Mouse (Mus musculus) MEL (cell line): ENCODE measurements at regions not wholly inside any gene's neighbourhood (a gene's known extent, or its start where the extent isn't known, plus 50 kb on each side); places are given as distances from the start of the nearest gene placed in this dataset.

Source experiments
- DNase-seq: peaks from one replicate; pipeline ENCODE4 v3.0.0; 2011; ENCODE audit warnings: low read depth, low spot score
- H3K27ac ChIP-seq: 2 replicates; pipeline ENCODE4 v1.5.1; 2012; ENCODE audit warnings: low read depth, mild to moderate bottlenecking, control low read depth, low read length, moderate library complexity; ENCODE audit not compliant: control insufficient read depth
- H3K27me3 ChIP-seq, 2 experiments: fragments of 150-350 bp in 1 of 2; sonication (generic) in 1 of 2; 2 replicates each; pipeline ENCODE4 v1.6.1; 2012; ENCODE audit warnings: low read length in 2 of 2, mild to moderate bottlenecking in 2 of 2, improper control_type of control experiment in 1 of 2, moderate library complexity in 1 of 2; ENCODE audit not compliant: insufficient read depth in 2 of 2, control insufficient read depth in 1 of 2
- H3K36me3 ChIP-seq, 2 experiments: 2 replicates each; pipeline ENCODE4 v1.6.1; 2012 to 2014; ENCODE audit warnings: low read length in 2 of 2, improper control_type of control experiment in 1 of 2, inconsistent platforms in 1 of 2, mild to moderate bottlenecking in 1 of 2; ENCODE audit not compliant: insufficient read depth in 2 of 2, control insufficient read depth in 1 of 2
- H3K4me1 ChIP-seq, 2 experiments: fragments of 150-350 bp in 1 of 2; sonication (generic) in 1 of 2; 2 replicates each; pipeline ENCODE4 v1.6.1; 2012; ENCODE audit warnings: low read length in 2 of 2, improper control_type of control experiment in 1 of 2, mild to moderate bottlenecking in 1 of 2; ENCODE audit not compliant: insufficient read depth in 2 of 2, control insufficient read depth in 1 of 2
- H3K4me3 ChIP-seq, 2 experiments: fragments of 150-350 bp in 1 of 2; sonication (generic) in 1 of 2; 2 replicates each; pipeline ENCODE4 v1.5.1; 2012; ENCODE audit warnings: low read depth in 2 of 2, low read length in 2 of 2, mild to moderate bottlenecking in 2 of 2, moderate library complexity in 2 of 2, control low read depth in 1 of 2, improper control_type of control experiment in 1 of 2; ENCODE audit not compliant: control insufficient read depth in 1 of 2, insufficient read depth in 1 of 2
- H3K79me2 ChIP-seq: 2 replicates; pipeline ENCODE4 v1.6.1; 2012; ENCODE audit warnings: mild to moderate bottlenecking, low read length, moderate library complexity; ENCODE audit not compliant: control insufficient read depth, poor library complexity, insufficient read depth
- H3K9ac ChIP-seq: 2 replicates; pipeline ENCODE4 v1.6.1; 2012; ENCODE audit warnings: low read depth, mild to moderate bottlenecking, control low read depth, low read length, moderate library complexity; ENCODE audit not compliant: control insufficient read depth, poor library complexity, severe bottlenecking
- H3K9me3 ChIP-seq: fragments of 150-350 bp; sonication (generic); replicated peaks from 2 replicates; pipeline ENCODE4 v1.6.1; 2012; ENCODE audit warnings: mild to moderate bottlenecking, low read length, improper control_type of control experiment, moderate library complexity; ENCODE audit not compliant: insufficient read depth
- CHD1 ChIP-seq: IDR thresholded peaks from 2 replicates; pipeline ENCODE4 v1.6.1; 2012; ENCODE audit warnings: low read depth, mild to moderate bottlenecking, inconsistent platforms, low read length, improper control_type of control experiment
- CHD2 ChIP-seq: IDR thresholded peaks from 2 replicates; pipeline ENCODE4 v1.6.1; 2011; ENCODE audit warnings: low read length, improper control_type of control experiment
- CTCF ChIP-seq, 3 experiments: IDR thresholded peaks in 2 of 3; conservative IDR thresholded peaks in 1 of 3; 2 replicates each; pipeline ENCODE4 v1.5.1; 2011 to 2012; ENCODE audit warnings: low read length in 3 of 3, low read depth in 2 of 3, mild to moderate bottlenecking in 2 of 3, improper control_type of control experiment in 1 of 3, inconsistent platforms in 1 of 3, mixed read lengths in 1 of 3, moderate library complexity in 1 of 3; ENCODE audit not compliant: control insufficient read depth in 1 of 3, insufficient read depth in 1 of 3, poor library complexity in 1 of 3, severe bottlenecking in 1 of 3
- E2F4 ChIP-seq: IDR thresholded peaks from 2 replicates; pipeline ENCODE4 v1.6.1; 2011; ENCODE audit warnings: low read depth, low read length, improper control_type of control experiment, borderline replicate concordance
- ELF1 ChIP-seq: IDR thresholded peaks from 2 replicates; pipeline ENCODE4 v1.6.1; 2014; ENCODE audit warnings: low read depth, mild to moderate bottlenecking, inconsistent platforms, low read length, improper control_type of control experiment, moderate library complexity
- GABPA ChIP-seq: IDR thresholded peaks from 2 replicates; pipeline ENCODE4 v1.6.1; 2012; ENCODE audit warnings: low read depth, mild to moderate bottlenecking, inconsistent platforms, low read length, improper control_type of control experiment, moderate library complexity
- GATA1 ChIP-seq: IDR thresholded peaks from 2 replicates; pipeline ENCODE4 v1.6.1; 2011; ENCODE audit warnings: low read depth, low read length, improper control_type of control experiment
- MAFK ChIP-seq: IDR thresholded peaks from 2 replicates; pipeline ENCODE4 v1.6.1; 2011; ENCODE audit warnings: low read depth, mild to moderate bottlenecking, low read length, improper control_type of control experiment, borderline replicate concordance
- MXI1 ChIP-seq: IDR thresholded peaks from 2 replicates; pipeline ENCODE4 v1.6.1; 2011; ENCODE audit warnings: mild to moderate bottlenecking, low read depth, low read length, improper control_type of control experiment
- NELFE ChIP-seq: IDR thresholded peaks from 2 replicates; pipeline ENCODE4 v1.6.1; 2011; ENCODE audit warnings: low read depth, low read length, improper control_type of control experiment
- NRF1 ChIP-seq: IDR thresholded peaks from 2 replicates; pipeline ENCODE4 v1.6.1; 2014; ENCODE audit warnings: low read depth, mild to moderate bottlenecking, inconsistent platforms, low read length, improper control_type of control experiment, moderate library complexity; ENCODE audit not compliant: poor library complexity, insufficient read depth, severe bottlenecking
- POLR2A ChIP-seq, 2 experiments: IDR thresholded peaks; 2 replicates each; pipeline ENCODE4 v1.6.1; 2011 to 2012; ENCODE audit warnings: low read length in 2 of 2, mild to moderate bottlenecking in 2 of 2, control low read depth in 1 of 2, improper control_type of control experiment in 1 of 2, low read depth in 1 of 2, moderate library complexity in 1 of 2; ENCODE audit not compliant: control insufficient read depth in 1 of 2, insufficient read depth in 1 of 2, poor library complexity in 1 of 2
- POLR2AphosphoS5 ChIP-seq: IDR thresholded peaks from 2 replicates; pipeline ENCODE4 v1.6.1; 2012; ENCODE audit warnings: low read depth, borderline replicate concordance, mild to moderate bottlenecking, inconsistent platforms, low read length, moderate library complexity, mixed read lengths
- RAD21 ChIP-seq: IDR thresholded peaks from 2 replicates; pipeline ENCODE4 v1.6.1; 2011; ENCODE audit warnings: mild to moderate bottlenecking, low read depth, low read length, improper control_type of control experiment
- RCOR1 ChIP-seq: IDR thresholded peaks from 2 replicates; pipeline ENCODE4 v1.6.1; 2012; ENCODE audit warnings: low read depth, mild to moderate bottlenecking, inconsistent platforms, low read length, improper control_type of control experiment
- SIN3A ChIP-seq: IDR thresholded peaks from 2 replicates; pipeline ENCODE4 v1.6.1; 2012; ENCODE audit warnings: low read length, improper control_type of control experiment, inconsistent platforms
- SMC3 ChIP-seq: IDR thresholded peaks from 2 replicates; pipeline ENCODE4 v1.6.1; 2011; ENCODE audit warnings: low read depth, low read length, improper control_type of control experiment
- TCF12 ChIP-seq: IDR thresholded peaks from 2 replicates; pipeline ENCODE4 v1.6.1; 2014; ENCODE audit warnings: low read depth, mild to moderate bottlenecking, inconsistent platforms, low read length, improper control_type of control experiment, moderate library complexity
- ZC3H11A ChIP-seq: IDR thresholded peaks from 2 replicates; pipeline ENCODE4 v1.6.1; 2012; ENCODE audit warnings: low read depth, mild to moderate bottlenecking, inconsistent platforms, low read length, improper control_type of control experiment
- ZMIZ1 ChIP-seq: IDR thresholded peaks from 2 replicates; pipeline ENCODE4 v1.6.1; 2012; ENCODE audit warnings: low read depth, mild to moderate bottlenecking, inconsistent platforms, low read length, improper control_type of control experiment, moderate library complexity

DNA sequence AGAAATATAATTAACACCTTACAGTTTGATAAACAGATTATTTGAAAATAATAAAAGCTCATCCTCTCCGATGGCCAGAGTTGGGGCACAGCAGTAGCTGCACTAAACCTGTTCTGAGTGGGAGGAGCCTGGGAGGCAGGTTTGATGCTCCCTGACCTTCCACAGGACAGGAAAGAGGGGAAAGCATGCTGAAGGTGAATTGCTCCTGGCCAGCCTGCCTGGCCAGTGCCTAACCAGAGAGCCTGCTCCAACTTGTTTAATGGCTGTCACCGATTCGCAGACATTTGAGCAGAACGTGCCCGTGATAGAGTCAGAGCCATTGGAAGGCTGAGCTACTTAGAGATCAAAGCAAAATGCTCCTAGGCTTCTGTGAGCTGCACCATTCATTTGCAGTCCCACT is 2056.9 kb upstream of the 5930422O12Rik start:
- H3K9ac ChIP-seq = no peak overlapping the region
- H3K79me2 ChIP-seq = no peaks in the 10 kb centered on the region
- H3K4me3 ChIP-seq = no peak overlapping the region
- peaks cover 0 to 2% of the 10 kb centered on the region in 2 experiments; a peak in 1 of 4 replicates for H3K27me3 ChIP-seq
- no peak for DNase-seq
- H3K4me1 ChIP-seq = no peaks in the 10 kb centered on the region
- TF ChIP-seq GABPA (no peak), MAFK (no peak), POLR2A (IDR thresholded peaks at IDR 0.05; ENCODE audit: control insufficient read depth in 1 of 2, insufficient read depth in 1 of 2, low read depth in 1 of 2, low read length in 2 of 2, poor library complexity in 1 of 2) (no peak), POLR2AphosphoS5 (no peak)
- TF ChIP-seq, all 39 proteins: peak for 0
- Histone ChIP-seq H3K36me3 (no peaks in the 10 kb centered on the region), H3K27ac (no peak overlapping the region), H3K9me3 (no peaks in the 10 kb centered on the region)

DNA sequence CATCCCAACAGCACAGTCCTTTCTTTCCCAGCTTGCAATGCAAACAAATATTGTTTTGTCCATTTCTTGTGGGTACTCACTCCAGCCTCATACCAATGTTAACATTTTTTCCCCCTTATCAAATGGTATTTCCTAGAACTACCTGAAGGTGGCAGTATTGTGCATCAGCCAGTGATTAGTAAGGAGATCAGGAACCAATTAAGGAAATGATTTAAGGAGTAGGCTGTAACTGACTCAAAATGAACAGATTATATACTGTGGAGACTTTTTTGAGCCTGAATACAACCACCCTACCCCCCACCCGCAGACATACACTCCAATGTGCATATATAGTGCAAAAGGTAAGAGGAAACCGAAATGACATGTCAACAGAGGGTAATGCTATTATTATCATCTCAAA is 2056.1 kb upstream of the 5930422O12Rik start:
- Histone ChIP-seq H3K9ac (no peak overlapping the region), H3K79me2 (no peaks in the 10 kb centered on the region), H3K36me3 (no peaks in the 10 kb centered on the region), H3K4me1 (no peaks in the 10 kb centered on the region), H3K9me3 (no peaks in the 10 kb centered on the region), H3K4me3 (no peak overlapping the region), H3K27me3 (peaks cover 0 to 2% of the 10 kb centered on the region in 2 experiments; a peak in 1 of 4 replicates), H3K27ac (no peak overlapping the region)
- no peak for TF ChIP-seq MAFK
- peak; percentile 30; the same call in 1 of the 2 replicates for TF ChIP-seq SMC3
- TF ChIP-seq E2F4 = no peak
- peak; percentile 30 for TF ChIP-seq RAD21
- no peak for TF ChIP-seq SIN3A
- TF ChIP-seq CTCF (IDR thresholded peaks at IDR 0.05 in 2 of 3, conservative IDR thresholded peaks at IDR 0.05 in 1 of 3; ENCODE audit: control insufficient read depth in 1 of 3, insufficient read depth in 1 of 3, low read depth in 2 of 3, low read length in 3 of 3, poor library complexity in 1 of 3, severe bottlenecking in 1 of 3) = peak in 2 of 3 experiments; percentile 45 to 46; a peak in 4 of 6 replicates
- TF ChIP-seq NELFE = no peak
- no peak for TF ChIP-seq TCF12
- TF ChIP-seq ZC3H11A = 0 out of 2 replicates have a peak, but pooled peaks have one; percentile 14
- TF ChIP-seq ZMIZ1 = no peak
- TF ChIP-seq ELF1 = no peak
- TF ChIP-seq CHD2 = no peak
- TF ChIP-seq MXI1 = no peak
- no peak for TF ChIP-seq NRF1
- TF ChIP-seq CHD1 = no peak
- TF ChIP-seq RCOR1 = no peak
- no peak for TF ChIP-seq GABPA
- no peak for TF ChIP-seq GATA1
- peak; percentile 19 for DNase-seq
